In the genomic region with DNA sequence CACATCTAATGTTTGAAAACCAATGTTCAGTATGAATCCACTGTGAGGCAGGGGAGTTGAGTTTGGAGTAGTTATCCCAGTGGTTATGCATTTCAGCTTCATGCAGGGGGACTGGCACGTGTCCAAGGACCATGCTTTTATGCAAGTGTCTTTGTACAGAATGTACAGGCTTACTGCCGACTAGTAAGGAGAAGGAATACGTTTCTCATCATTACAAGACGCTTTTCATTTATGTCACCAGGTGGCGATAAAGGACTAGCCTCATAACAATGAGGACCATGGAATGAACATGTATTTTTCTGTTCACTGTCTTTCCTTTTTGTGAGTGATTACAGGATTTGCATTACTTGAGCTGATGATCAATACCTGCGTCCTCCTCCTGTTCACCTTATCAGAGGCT, we compare ENCODE assay signal across 8 mouse cellular contexts.
DNase-seq lines count a peak whose midpoint lies in the region; ATAC-seq and TF ChIP-seq lines count a peak whose summit lies in the region.

No protein-coding gene starts in this region.

- no peaks in the 10 kb centered on the region for H3K9me3 ChIP-seq in ES-E14 (ENCODE audit: control insufficient read depth, insufficient read depth, low read depth, low read length)
- no peaks in the 10 kb centered on the region for H3K9me3 ChIP-seq in hindbrain, embryonic 12.5 days (replicated peaks)

- in situ Hi-C loops in ES-E14 (cut with MboI; ENCODE audit: low sequenced_read_pairs in 2 of 2, unreplicated experiment in 2 of 2) = loop anchor here in 1 of 2 experiments (25.0 kb wide), 1 partner anchor 558 kb away; no protein-coding TSS in a partner anchor

- 20% methylated on average over 6 of the region's 6 CpGs for WGBS in hindbrain, embryonic 12.5 days

- intact Hi-C loops in gastrocnemius, postnatal 14 days (cut with DNase I; ENCODE audit: low total_unique reads) = loop anchor here (5.0 kb wide), 1 partner anchor 698 kb away; no protein-coding TSS in a partner anchor

- no peak overlapping the region for H3K4me2 ChIP-seq in hindbrain, embryonic 12.5 days (replicated peaks)

- peak; percentile 76 for ATAC-seq in hindbrain, embryonic 12.5 days (ENCODE audit: low FRiP score)
- ATAC-seq in megakaryocyte, adult 5-6 weeks (ENCODE audit: poor library complexity, severe bottlenecking) = peak; percentile 64

- no peaks in the 10 kb centered on the region for H3K36me3 ChIP-seq in ES-E14 (ENCODE audit: control insufficient read depth, insufficient read depth, low read length, poor library complexity, severe bottlenecking)
- H3K36me3 ChIP-seq in hindbrain, embryonic 12.5 days = no peaks in the 10 kb centered on the region

- no peaks in the 10 kb centered on the region for H3K27me3 ChIP-seq in hindbrain, embryonic 12.5 days

- no peak overlapping the region for H3K9ac ChIP-seq in ES-E14 (ENCODE audit: insufficient read depth, low read depth, low read length, poor library complexity, severe bottlenecking)
- H3K9ac ChIP-seq in hindbrain, embryonic 12.5 days = no peak overlapping the region

- H3K4me3 ChIP-seq in ES-E14 (ENCODE audit: insufficient read depth in 1 of 2, low read depth in 1 of 2, low read length in 2 of 2, poor library complexity in 1 of 2, severe bottlenecking in 1 of 2) = no peak overlapping the region
- H3K4me3 ChIP-seq in hindbrain, embryonic 12.5 days = no peak overlapping the region

- no peaks in the 10 kb centered on the region for H3K4me1 ChIP-seq in ES-E14 (ENCODE audit: control insufficient read depth in 2 of 2, insufficient read depth in 2 of 2, low read length in 2 of 2, poor library complexity in 1 of 2)
- H3K4me1 ChIP-seq in hindbrain, embryonic 12.5 days = no peaks in the 10 kb centered on the region

- peak; percentile 20 for DNase-seq in gastrocnemius, adult 18-20 months (ENCODE audit: low spot score)
- DNase-seq in gastrocnemius, postnatal 14 days = no peak
- peak; percentile 22 for DNase-seq in ES-E14 (ENCODE audit: low read depth, low spot score)
- DNase-seq in cerebellum, postnatal 25 days = peak; percentile 13 to 51
- peak; percentile 20 to 64 for DNase-seq in layer of hippocampus, postnatal 14 days (ENCODE audit: low spot score in 2 of 2)
- peak; percentile 15 to 23 for DNase-seq in right cerebral cortex, postnatal 36 days (ENCODE audit: low spot score in 2 of 2)

- no peak overlapping the region for H3K27ac ChIP-seq in ES-E14 (ENCODE audit: insufficient read depth, low read depth, low read length, poor library complexity, severe bottlenecking)
- H3K27ac ChIP-seq in hindbrain, embryonic 12.5 days = no peak overlapping the region

TF ChIP-seq in ES-E14, 5 proteins besides CTCF, POLR2A, EP300 and RAD21:
- no peak for TF ChIP-seq HCFC1 (IDR thresholded peaks at IDR 0.05; ENCODE audit: borderline replicate concordance, insufficient read depth, low read length)
- no peak for TF ChIP-seq ZC3H11A (IDR thresholded peaks at IDR 0.05; ENCODE audit: borderline replicate concordance, low read depth, low read length)
- no peak for TF ChIP-seq CHD2 (IDR thresholded peaks at IDR 0.05; ENCODE audit: low read depth, low read length)
- no peak for TF ChIP-seq MAFK (IDR thresholded peaks at IDR 0.05; ENCODE audit: insufficient read depth, low read depth, low read length)
- TF ChIP-seq ZNF384 (IDR thresholded peaks at IDR 0.05; ENCODE audit: low read depth, low read length) = no peak
